Mouse (Mus musculus) kidney, adult 8-10 months (tissue): ENCODE results near the gene Ttc7b.
A peak's percentile ranks its signal among the peaks of the same experiment; 100 is the strongest.

ENCODE experiments used
- DNase-seq, 2 experiments: peaks; one replicate each; pipeline ENCODE4 v3.0.0; 2022

The Ttc7b gene

GRCm38 (mm10) chr12:100483054-100483453 is 37.6 kb downstream of the Ttc7b start:
- DNase-seq: no peak

GRCm38 (mm10) chr12:100482255-100482654 is 38.4 kb downstream of the Ttc7b start:
- DNase-seq: no peak

- no peak for DNase-seq
Measured at GRCm38 (mm10) chr12:100481443-100482026, 39.1 kb downstream of the Ttc7b start.

- DNase-seq: no peak
Measured at GRCm38 (mm10) chr12:100480642-100481442, 39.8 kb downstream of the Ttc7b start.

- peak; percentile 37 to 63 for DNase-seq
Measured at GRCm38 (mm10) chr12:100479892-100480621, 40.6 kb downstream of the Ttc7b start.

GRCm38 (mm10) chr12:100479270-100479869 is 41.3 kb downstream of the Ttc7b start:
- DNase-seq: no peak

- no peak for DNase-seq
Measured at GRCm38 (mm10) chr12:100478615-100479014, 42.0 kb downstream of the Ttc7b start.

GRCm38 (mm10) chr12:100478151-100478550 is 42.5 kb downstream of the Ttc7b start:
- no peak for DNase-seq

GRCm38 (mm10) chr12:100477474-100477873 is 43.2 kb downstream of the Ttc7b start:
- no peak for DNase-seq

- no peak for DNase-seq
Measured at GRCm38 (mm10) chr12:100476351-100476750, 44.3 kb downstream of the Ttc7b start.

- no peak for DNase-seq
Measured at GRCm38 (mm10) chr12:100475489-100475888, 45.1 kb downstream of the Ttc7b start.

GRCm38 (mm10) chr12:100474661-100475321 is 45.8 kb downstream of the Ttc7b start:
- DNase-seq: no peak

GRCm38 (mm10) chr12:100470295-100470694 is 50.3 kb downstream of the Ttc7b start:
- no peak for DNase-seq

- DNase-seq: no peak
Measured at GRCm38 (mm10) chr12:100469503-100470293, 50.9 kb downstream of the Ttc7b start.

- DNase-seq: no peak
Measured at GRCm38 (mm10) chr12:100465101-100465715, 55.4 kb downstream of the Ttc7b start.

GRCm38 (mm10) chr12:100457701-100458100 is 62.9 kb downstream of the Ttc7b start:
- no peak for DNase-seq

GRCm38 (mm10) chr12:100456257-100456975 is 64.2 kb downstream of the Ttc7b start:
- DNase-seq: no peak

- no peak for DNase-seq
Measured at GRCm38 (mm10) chr12:100455453-100455852, 65.2 kb downstream of the Ttc7b start.

- no peak for DNase-seq
Measured at GRCm38 (mm10) chr12:100447701-100448277, 72.8 kb downstream of the Ttc7b start.

- DNase-seq: no peak
Measured at GRCm38 (mm10) chr12:100447161-100447560, 73.5 kb downstream of the Ttc7b start.
